Mouse (Mus musculus) myocyte (in vitro differentiated cells): Measurements from ENCODE around the gene Mars. TPM values are rescaled to one million over a fixed set of nuclear protein-coding genes. Genes with fewer than 3 reads are reported as not detected.

Experiments
- H3K27me3 ChIP-seq: one replicate; pipeline ENCODE4 v1.6.1; 2011; ENCODE audit not compliant: control insufficient read depth, insufficient read depth, insufficient read length
- H3K36me3 ChIP-seq: one replicate; pipeline ENCODE4 v1.6.1; 2011; ENCODE audit not compliant: control insufficient read depth, insufficient read depth
- H3K4me2 ChIP-seq: one replicate; pipeline ENCODE4 v1.6.1; 2011; ENCODE audit warnings: low read depth, control low read depth
- H3K4me3 ChIP-seq: one replicate; pipeline ENCODE4 v1.5.1; 2011; ENCODE audit warnings: mild to moderate bottlenecking, control low read depth, moderate library complexity
- H3K79me2 ChIP-seq: one replicate; pipeline ENCODE4 v1.6.1; 2011; ENCODE audit not compliant: control insufficient read depth, insufficient read depth
- H3ac ChIP-seq: one replicate; pipeline ENCODE4 v1.6.1; 2011; ENCODE audit not compliant: control insufficient read depth, insufficient read length
- CEBPB ChIP-seq: IDR thresholded peaks from 2 replicates; pipeline ENCODE4 v1.6.1; 2011; ENCODE audit warnings: mild to moderate bottlenecking, moderate library complexity; ENCODE audit not compliant: poor library complexity, insufficient read depth, severe bottlenecking
- E2F4 ChIP-seq: IDR thresholded peaks from one replicate; pipeline ENCODE4 v1.6.1; 2011; ENCODE audit warnings: mild to moderate bottlenecking, control low read depth, moderate library complexity; ENCODE audit not compliant: insufficient read depth
- MAX ChIP-seq: IDR thresholded peaks from one replicate; pipeline ENCODE4 v1.6.1; 2011; ENCODE audit warnings: low read depth, mild to moderate bottlenecking, control low read depth
- MYOD1 ChIP-seq, 3 experiments: IDR thresholded peaks; one replicate each; pipeline ENCODE4 v1.6.1; 2011; ENCODE audit warnings: control low read depth in 2 of 3, low read depth in 2 of 3, mild to moderate bottlenecking in 2 of 3, moderate library complexity in 1 of 3; ENCODE audit not compliant: insufficient read length in 2 of 3, control insufficient read depth in 1 of 3
- MYOG ChIP-seq, 3 experiments: IDR thresholded peaks; one replicate each; pipeline ENCODE4 v1.6.1; 2011; ENCODE audit warnings: control low read depth in 2 of 3, low read depth in 2 of 3, mild to moderate bottlenecking in 2 of 3; ENCODE audit not compliant: insufficient read length in 2 of 3, control insufficient read depth in 1 of 3, insufficient read depth in 1 of 3
- POLR2A ChIP-seq: IDR thresholded peaks from one replicate; pipeline ENCODE4 v1.6.1; 2011; ENCODE audit warnings: low read depth, mild to moderate bottlenecking, control low read depth, moderate library complexity; ENCODE audit not compliant: insufficient read length
- POLR2AphosphoS2 ChIP-seq: IDR thresholded peaks from one replicate; pipeline ENCODE4 v1.6.1; 2011; ENCODE audit warnings: low read depth, control low read depth; ENCODE audit not compliant: insufficient read length
- REST ChIP-seq: IDR thresholded peaks from one replicate; pipeline ENCODE4 v1.6.1; 2011; ENCODE audit warnings: mild to moderate bottlenecking, control low read depth, moderate library complexity; ENCODE audit not compliant: insufficient read depth, insufficient read length
- SRF ChIP-seq: IDR thresholded peaks from one replicate; pipeline ENCODE4 v1.6.1; 2011; ENCODE audit warnings: low read depth; ENCODE audit not compliant: control insufficient read depth, insufficient read length
- TCF12 ChIP-seq: IDR thresholded peaks from one replicate; pipeline ENCODE4 v1.6.1; 2011; ENCODE audit warnings: mild to moderate bottlenecking, control low read depth; ENCODE audit not compliant: poor library complexity, insufficient read depth, severe bottlenecking
- TCF3 ChIP-seq: IDR thresholded peaks from one replicate; pipeline ENCODE4 v1.6.1; 2011; ENCODE audit warnings: low read depth, control low read depth; ENCODE audit not compliant: insufficient read length
- USF1 ChIP-seq: IDR thresholded peaks from one replicate; pipeline ENCODE4 v1.6.1; 2011; ENCODE audit warnings: low read depth, mild to moderate bottlenecking, control low read depth, moderate library complexity
- polyA plus RNA-seq: library from polyadenylated mRNA; unstranded; fragments of >200 nt; fragmentation: generic; extraction: Trizol; gene quantifications from one replicate; pipeline ENCODE4 v1.2.1, GENCODE M21; 2012; ENCODE audit warnings: missing spikeins

Mars gene
- polyA plus RNA-seq, 1 experiment = 280 TPM

- Histone ChIP-seq H3K27me3 (no peaks in the 10 kb centered on the region), H3ac (no peak overlapping the region), H3K4me3 (peak overlapping the region; percentile 37), H3K36me3 (no peaks in the 10 kb centered on the region), H3K79me2 (no peaks in the 10 kb centered on the region), H3K4me2 (peak overlapping the region; percentile 100)
- TF ChIP-seq TCF12 (no peak), TCF3 (no peak), POLR2AphosphoS2 (no peak), MAX (no peak), CEBPB (no peak), REST (no peak), MYOD1 (IDR thresholded peaks at IDR 0.05; ENCODE audit: control insufficient read depth in 1 of 3, insufficient read length in 2 of 3, low read depth in 2 of 3) (peak in 1 of 3 experiments; percentile 36), USF1 (no peak), MYOG (IDR thresholded peaks at IDR 0.05; ENCODE audit: control insufficient read depth in 1 of 3, insufficient read depth in 1 of 3, insufficient read length in 2 of 3, low read depth in 2 of 3) (peak in 1 of 3 experiments; percentile 6)
Measured at GRCm38 (mm10) chr10:127338930-127339682, 27.5 kb upstream of the Mars start.

GRCm38 (mm10) chr10:127337536-127338099, 26.0 kb upstream of the Mars start:
- no peak overlapping the region for H3ac ChIP-seq
- no peak for TF ChIP-seq SRF
- TF ChIP-seq TCF12 = no peak
- no peak for TF ChIP-seq CEBPB
- TF ChIP-seq MYOG (IDR thresholded peaks at IDR 0.05; ENCODE audit: control insufficient read depth in 1 of 3, insufficient read depth in 1 of 3, insufficient read length in 2 of 3, low read depth in 2 of 3) = no peak
- TF ChIP-seq TCF3 = no peak
- no peak for TF ChIP-seq MAX
- TF ChIP-seq REST = no peak
- no peak for TF ChIP-seq POLR2AphosphoS2
- TF ChIP-seq POLR2A = no peak
- TF ChIP-seq E2F4 = no peak
- TF ChIP-seq USF1 = no peak
- TF ChIP-seq MYOD1 (IDR thresholded peaks at IDR 0.05; ENCODE audit: control insufficient read depth in 1 of 3, insufficient read length in 2 of 3, low read depth in 2 of 3) = no peak
- no peaks in the 10 kb centered on the region for H3K79me2 ChIP-seq
- no peaks in the 10 kb centered on the region for H3K27me3 ChIP-seq
- no peak overlapping the region for H3K4me3 ChIP-seq
- H3K4me2 ChIP-seq = no peak overlapping the region
- H3K36me3 ChIP-seq = no peaks in the 10 kb centered on the region

- Histone ChIP-seq H3ac (no peak overlapping the region), H3K36me3 (no peaks in the 10 kb centered on the region), H3K79me2 (no peaks in the 10 kb centered on the region), H3K4me3 (no peak overlapping the region), H3K27me3 (no peaks in the 10 kb centered on the region), H3K4me2 (no peak overlapping the region)
- no peak for TF ChIP-seq TCF3
- no peak for TF ChIP-seq USF1
- no peak for TF ChIP-seq SRF
- TF ChIP-seq MYOG (IDR thresholded peaks at IDR 0.05; ENCODE audit: control insufficient read depth in 1 of 3, insufficient read depth in 1 of 3, insufficient read length in 2 of 3, low read depth in 2 of 3) = no peak
- no peak for TF ChIP-seq REST
- no peak for TF ChIP-seq MAX
- no peak for TF ChIP-seq POLR2AphosphoS2
- no peak for TF ChIP-seq POLR2A
- TF ChIP-seq TCF12 = no peak
- TF ChIP-seq CEBPB = no peak
- no peak for TF ChIP-seq E2F4
- TF ChIP-seq MYOD1 (IDR thresholded peaks at IDR 0.05; ENCODE audit: control insufficient read depth in 1 of 3, insufficient read length in 2 of 3, low read depth in 2 of 3) = no peak
Measured at GRCm38 (mm10) chr10:127336952-127337351, 25.4 kb upstream of the Mars start.

GRCm38 (mm10) chr10:127335271-127335670, 23.7 kb upstream of the Mars start:
- no peaks in the 10 kb centered on the region for H3K27me3 ChIP-seq
- no peaks in the 10 kb centered on the region for H3K79me2 ChIP-seq
- H3ac ChIP-seq = no peak overlapping the region
- H3K4me2 ChIP-seq = no peak overlapping the region
- TF ChIP-seq MAX (no peak), USF1 (peak; percentile 50), REST (no peak)
- no peaks in the 10 kb centered on the region for H3K36me3 ChIP-seq
- H3K4me3 ChIP-seq = no peak overlapping the region

GRCm38 (mm10) chr10:127333152-127333551, 21.6 kb upstream of the Mars start:
- Histone ChIP-seq H3ac (no peak overlapping the region), H3K36me3 (no peaks in the 10 kb centered on the region), H3K79me2 (no peaks in the 10 kb centered on the region), H3K27me3 (no peaks in the 10 kb centered on the region), H3K4me2 (no peak overlapping the region), H3K4me3 (no peak overlapping the region)
- TF ChIP-seq SRF = no peak
- TF ChIP-seq E2F4 = no peak
- no peak for TF ChIP-seq REST
- no peak for TF ChIP-seq MYOD1 (IDR thresholded peaks at IDR 0.05; ENCODE audit: control insufficient read depth in 1 of 3, insufficient read length in 2 of 3, low read depth in 2 of 3)
- TF ChIP-seq POLR2AphosphoS2 = no peak
- TF ChIP-seq TCF3 = no peak
- no peak for TF ChIP-seq TCF12
- TF ChIP-seq MYOG (IDR thresholded peaks at IDR 0.05; ENCODE audit: control insufficient read depth in 1 of 3, insufficient read depth in 1 of 3, insufficient read length in 2 of 3, low read depth in 2 of 3) = no peak
- TF ChIP-seq POLR2A = no peak
- TF ChIP-seq MAX = no peak
- no peak for TF ChIP-seq USF1
- no peak for TF ChIP-seq CEBPB
